Mouse (Mus musculus) ES-Bruce4 (cell line): ENCODE data around the gene Kirrel3.

Experiments used
- EP300 ChIP-seq: IDR thresholded peaks from 2 replicates; pipeline ENCODE4 v1.6.1; 2011; ENCODE audit warnings: low read depth, low read length; ENCODE audit not compliant: insufficient read depth
- POLR2A ChIP-seq: IDR thresholded peaks from one replicate; pipeline ENCODE4 v1.8.1; 2011; ENCODE audit warnings: low read length; ENCODE audit not compliant: insufficient read depth

DNA sequence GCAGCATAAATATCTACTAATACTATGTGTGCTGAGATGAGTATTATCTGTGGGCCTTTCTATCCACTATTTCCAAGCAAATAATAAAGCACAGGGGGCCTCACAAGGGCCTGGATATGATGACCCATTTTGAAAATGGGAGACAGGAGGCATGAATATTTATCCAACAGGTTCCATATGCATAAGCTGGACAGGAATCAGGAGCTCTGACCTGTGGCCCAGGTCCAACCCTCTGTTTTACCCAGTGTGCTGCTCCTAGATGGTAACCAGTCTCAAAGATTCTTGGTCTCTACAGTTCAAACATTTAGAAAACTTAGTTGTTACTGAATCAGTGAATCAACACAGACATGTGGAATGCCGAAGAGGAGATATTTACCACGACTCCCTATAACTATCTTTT, 230.8 kb downstream of the Kirrel3 start:
- TF ChIP-seq POLR2A (no peak), EP300 (no peak)
